Mouse (Mus musculus): ENCODE measurements around the gene Ano10. TPM values are rescaled to one million over a fixed set of nuclear protein-coding genes. Genes with fewer than 3 reads are reported as not detected.

Gene Ano10
- polyA plus RNA-seq, 1 experiment from 2014 or later, result 32.6 TPM

- H3K9ac ChIP-seq (ENCODE audit: low read depth, low read length), result no peak overlapping the region
- H3K4me1 ChIP-seq (replicated peaks; ENCODE audit: insufficient read depth, low read length), result peaks cover 25% of the 10 kb centered on the region
- DNase-seq (ENCODE audit: low spot score) (peak; percentile 33), ATAC-seq (replicated peaks; ENCODE audit: low FRiP score, low read depth) (no peak)
- H3K4me2 ChIP-seq (ENCODE audit: low read length), result no peak overlapping the region
- 66% methylated on average over 4 of the region's 4 CpGs for whole genome bisulfite sequencing
- no peaks in the 10 kb centered on the region for H3K27me3 ChIP-seq (ENCODE audit: insufficient read depth, low read length)
- H3K9me3 ChIP-seq (replicated peaks; ENCODE audit: low read length), result no peaks in the 10 kb centered on the region
- H3K36me3 ChIP-seq (ENCODE audit: insufficient read depth, low read length), result no peaks in the 10 kb centered on the region
- no peak overlapping the region for H3K4me3 ChIP-seq (replicated peaks; ENCODE audit: low read depth, low read length)
- H3K27ac ChIP-seq, result no peak overlapping the region
- TF ChIP-seq CTCF (IDR thresholded peaks at IDR 0.05; ENCODE audit: low read depth), result no peak
Observed at GRCm38 (mm10) chr9:122183074-122183473, 111.1 kb downstream of the Ano10 start.

- H3K4me3 ChIP-seq (replicated peaks; ENCODE audit: low read depth, low read length), result no peak overlapping the region
- no peak for ATAC-seq (replicated peaks; ENCODE audit: low FRiP score, low read depth)
- no peak for DNase-seq (ENCODE audit: low spot score)
- 85% methylated on average over 3 of the region's 3 CpGs for WGBS
- no peak overlapping the region for H3K9ac ChIP-seq (ENCODE audit: low read depth, low read length)
- H3K36me3 ChIP-seq (ENCODE audit: insufficient read depth, low read length), result no peaks in the 10 kb centered on the region
- no peak for TF ChIP-seq CTCF (IDR thresholded peaks at IDR 0.05; ENCODE audit: low read depth)
- H3K27me3 ChIP-seq (ENCODE audit: insufficient read depth, low read length), result no peaks in the 10 kb centered on the region
- peaks cover 11% of the 10 kb centered on the region; the same call in 1 of the 2 replicates for H3K4me1 ChIP-seq (replicated peaks; ENCODE audit: insufficient read depth, low read length)
- H3K27ac ChIP-seq, result no peak overlapping the region
- H3K9me3 ChIP-seq (replicated peaks; ENCODE audit: low read length), result no peaks in the 10 kb centered on the region
- H3K4me2 ChIP-seq (ENCODE audit: low read length), result no peak overlapping the region
Observed at GRCm38 (mm10) chr9:122180105-122180504, 114.1 kb downstream of the Ano10 start.

GRCm38 (mm10) chr9:122178427-122178826 is 115.8 kb downstream of the Ano10 start:
- no peak overlapping the region for H3K9ac ChIP-seq (ENCODE audit: low read depth, low read length)
- no peak for TF ChIP-seq CTCF (IDR thresholded peaks at IDR 0.05; ENCODE audit: low read depth)
- DNase-seq (ENCODE audit: low spot score) (peak; percentile 72), ATAC-seq (replicated peaks; ENCODE audit: low FRiP score, low read depth) (no peak)
- H3K9me3 ChIP-seq (replicated peaks; ENCODE audit: low read length), result no peaks in the 10 kb centered on the region
- H3K4me2 ChIP-seq (ENCODE audit: low read length), result no peak overlapping the region
- no peaks in the 10 kb centered on the region for H3K36me3 ChIP-seq (ENCODE audit: insufficient read depth, low read length)
- peak overlapping the region; percentile 51; the same call in 1 of the 2 replicates for H3K27ac ChIP-seq
- no peak overlapping the region for H3K4me3 ChIP-seq (replicated peaks; ENCODE audit: low read depth, low read length)
- 29% methylated on average over 4 of the region's 4 CpGs for WGBS
- peaks cover 11% of the 10 kb centered on the region; the same call in 1 of the 2 replicates for H3K4me1 ChIP-seq (replicated peaks; ENCODE audit: insufficient read depth, low read length)
- no peaks in the 10 kb centered on the region for H3K27me3 ChIP-seq (ENCODE audit: insufficient read depth, low read length)

- peaks cover 15% of the 10 kb centered on the region; the same call in 1 of the 2 replicates for H3K4me1 ChIP-seq (replicated peaks; ENCODE audit: insufficient read depth, low read length)
- 51% methylated on average over 7 of the region's 7 CpGs for WGBS
Observed at GRCm38 (mm10) chr9:122177256-122178220, 116.7 kb downstream of the Ano10 start.

GRCm38 (mm10) chr9:122174723-122175122 is 119.5 kb downstream of the Ano10 start:
- 90% methylated on average over 6 of the region's 6 CpGs for WGBS
- H3K9me3 ChIP-seq (replicated peaks; ENCODE audit: low read length), result no peaks in the 10 kb centered on the region

More at GRCm38 (mm10) chr9:122177256-122178220, 116.7 kb downstream of the Ano10 start:
- Histone ChIP-seq H3K4me2 (ENCODE audit: low read length) (no peak overlapping the region), H3K9ac (ENCODE audit: low read depth, low read length) (no peak overlapping the region), H3K9me3 (replicated peaks; ENCODE audit: low read length) (no peaks in the 10 kb centered on the region), H3K4me3 (replicated peaks; ENCODE audit: low read depth, low read length) (no peak overlapping the region), H3K27me3 (ENCODE audit: insufficient read depth, low read length) (no peaks in the 10 kb centered on the region), H3K36me3 (ENCODE audit: insufficient read depth, low read length) (no peaks in the 10 kb centered on the region), H3K27ac (peak overlapping the region; percentile 51)
- no peak for TF ChIP-seq CTCF (IDR thresholded peaks at IDR 0.05; ENCODE audit: low read depth)
- DNase-seq (ENCODE audit: low spot score), result no peak
- ATAC-seq (replicated peaks; ENCODE audit: low FRiP score, low read depth), result peak; percentile 23; the same call in 1 of the 2 replicates

GRCm38 (mm10) chr9:122173405-122174233 is 120.6 kb downstream of the Ano10 start:
- ATAC-seq (replicated peaks; ENCODE audit: low FRiP score, low read depth), result peak; percentile 50; the same call in 1 of the 2 replicates
- H3K4me2 ChIP-seq (ENCODE audit: low read length), result no peak overlapping the region
- no peaks in the 10 kb centered on the region for H3K27me3 ChIP-seq (ENCODE audit: insufficient read depth, low read length)
- H3K27ac ChIP-seq, result peak overlapping the region; percentile 62
- TF ChIP-seq CTCF (IDR thresholded peaks at IDR 0.05; ENCODE audit: low read depth), result no peak
- no peaks in the 10 kb centered on the region for H3K36me3 ChIP-seq (ENCODE audit: insufficient read depth, low read length)
- no peak for DNase-seq (ENCODE audit: low spot score)
- H3K4me1 ChIP-seq (replicated peaks; ENCODE audit: insufficient read depth, low read length), result peaks cover 15% of the 10 kb centered on the region; the same call in 1 of the 2 replicates
- no peak overlapping the region for H3K4me3 ChIP-seq (replicated peaks; ENCODE audit: low read depth, low read length)
- no peaks in the 10 kb centered on the region for H3K9me3 ChIP-seq (replicated peaks; ENCODE audit: low read length)
- WGBS, result 43% methylated on average over 9 of the region's 9 CpGs
- H3K9ac ChIP-seq (ENCODE audit: low read depth, low read length), result no peak overlapping the region

More at GRCm38 (mm10) chr9:122174723-122175122, 119.5 kb downstream of the Ano10 start:
- TF ChIP-seq CTCF (IDR thresholded peaks at IDR 0.05; ENCODE audit: low read depth), result no peak
- Histone ChIP-seq H3K27ac (no peak overlapping the region), H3K4me2 (ENCODE audit: low read length) (no peak overlapping the region), H3K9ac (ENCODE audit: low read depth, low read length) (no peak overlapping the region), H3K4me1 (replicated peaks; ENCODE audit: insufficient read depth, low read length) (peaks cover 15% of the 10 kb centered on the region; the same call in 1 of the 2 replicates), H3K4me3 (replicated peaks; ENCODE audit: low read depth, low read length) (no peak overlapping the region), H3K36me3 (ENCODE audit: insufficient read depth, low read length) (no peaks in the 10 kb centered on the region), H3K27me3 (ENCODE audit: insufficient read depth, low read length) (no peaks in the 10 kb centered on the region)
- DNase-seq (ENCODE audit: low spot score) (no peak), ATAC-seq (replicated peaks; ENCODE audit: low FRiP score, low read depth) (no peak)

Measured in kidney, postnatal 0 days (tissue).